Mouse (Mus musculus) heart, embryonic 11.5 days (tissue): ENCODE measurements around the gene Kyat1. TPM values are rescaled to one million over a fixed set of nuclear protein-coding genes. Genes with fewer than 3 reads are reported as not detected.
"Not testable (repeated sequence)": the region's sequence is repeated elsewhere in the genome, so short reads cannot be mapped to it uniquely, and the experiment has no call there.

Experiments
- ATAC-seq: fragments of 200-750 bp; cut with Nextera tagmentation; replicated peaks from 2 replicates; pipeline ENCODE4 v1.8.0; 2017; ENCODE audit warnings: moderate library complexity; ENCODE audit not compliant: insufficient number of reproducible peaks, low FRiP score, low TSS enrichment
- H3K27ac ChIP-seq: fragments of 300-500 bp; sonication (generic); 2 replicates; pipeline ENCODE4 v1.5.1; 2014; ENCODE audit warnings: mild to moderate bottlenecking, low read depth, low read length
- H3K27me3 ChIP-seq: fragments of 300-500 bp; sonication (generic); 2 replicates; pipeline ENCODE4 v1.6.1; 2014; ENCODE audit warnings: mild to moderate bottlenecking, low read length, mixed read lengths; ENCODE audit not compliant: control insufficient read depth, insufficient read depth
- H3K36me3 ChIP-seq: fragments of 300-500 bp; sonication (generic); 2 replicates; pipeline ENCODE4 v1.6.1; 2014; ENCODE audit warnings: mild to moderate bottlenecking, low read length, moderate library complexity, mixed read lengths; ENCODE audit not compliant: control insufficient read depth, insufficient read depth
- H3K4me1 ChIP-seq: fragments of 300-500 bp; sonication (generic); 2 replicates; pipeline ENCODE4 v1.6.1; 2014; ENCODE audit warnings: low read length; ENCODE audit not compliant: control insufficient read depth, insufficient read depth
- H3K4me2 ChIP-seq: fragments of 300-500 bp; sonication (generic); 2 replicates; pipeline ENCODE4 v1.6.1; 2014; ENCODE audit warnings: mild to moderate bottlenecking, moderate library complexity
- H3K4me3 ChIP-seq: fragments of 300-500 bp; sonication (generic); 2 replicates; pipeline ENCODE4 v1.5.1; 2014; ENCODE audit warnings: low read depth, low read length
- H3K9ac ChIP-seq: fragments of 300-500 bp; sonication (generic); 2 replicates; pipeline ENCODE4 v1.6.1; 2014; ENCODE audit warnings: mild to moderate bottlenecking, low read depth, low read length, moderate library complexity
- H3K9me3 ChIP-seq: fragments of 300-500 bp; sonication (generic); replicated peaks from 2 replicates; pipeline ENCODE4 v1.6.1; 2016; ENCODE audit warnings: low read length; ENCODE audit not compliant: control insufficient read depth
- WGBS: fragments of 180-500 bp; shearing (Covaris S2); extraction: QIAGEN DNeasy Blood & Tissue Kit; methylation state at CpG from one replicate; pipeline ENCODE4 v1.1.7; 2014; ENCODE audit not compliant: insufficient replicate concordance; 5-methylcytosine and 5-hydroxymethylcytosine counted together
- polyA plus RNA-seq: library from polyadenylated mRNA; unstranded; fragments of >200 nt; fragmentation: Nextera tagmentation; extraction: Ambion mirVana; gene quantifications from 2 replicates; pipeline ENCODE4 v1.2.1, GENCODE M21; 2014

Gene Kyat1
- polyA plus RNA-seq, 1 experiment from 2014 or later: 13.6 TPM

DNA sequence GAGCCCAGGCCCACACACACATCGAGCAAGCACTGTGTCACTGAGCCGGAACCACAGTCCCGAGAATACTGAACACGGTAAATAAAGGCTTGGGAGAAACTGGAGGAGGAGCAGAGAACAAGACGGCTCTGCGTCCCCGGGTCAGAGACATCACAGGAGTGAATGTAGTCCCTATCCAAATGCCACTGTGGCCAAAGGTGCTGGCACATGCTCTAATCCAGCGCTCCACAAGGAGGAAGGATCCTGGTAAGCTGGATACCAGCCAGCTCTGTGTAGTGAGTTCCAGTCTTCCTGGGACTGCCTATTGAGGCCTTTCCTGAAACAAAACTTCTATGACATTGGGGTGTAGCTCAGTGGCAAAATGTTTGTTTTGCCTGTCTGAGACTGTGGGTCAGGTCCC lies 53.0 kb downstream of the Kyat1 start:
- no peaks in the 10 kb centered on the region for H3K27me3 ChIP-seq
- H3K4me1 ChIP-seq: no peaks in the 10 kb centered on the region
- H3K9me3 ChIP-seq: no peaks in the 10 kb centered on the region
- H3K4me3 ChIP-seq: no peak overlapping the region
- H3K9ac ChIP-seq: no peak overlapping the region
- peaks cover 11% of the 10 kb centered on the region for H3K36me3 ChIP-seq
- no peak overlapping the region for H3K27ac ChIP-seq
- 79% methylated on average over 8 of the region's 8 CpGs for WGBS
- no peak for ATAC-seq
- H3K4me2 ChIP-seq: no peak overlapping the region

DNA sequence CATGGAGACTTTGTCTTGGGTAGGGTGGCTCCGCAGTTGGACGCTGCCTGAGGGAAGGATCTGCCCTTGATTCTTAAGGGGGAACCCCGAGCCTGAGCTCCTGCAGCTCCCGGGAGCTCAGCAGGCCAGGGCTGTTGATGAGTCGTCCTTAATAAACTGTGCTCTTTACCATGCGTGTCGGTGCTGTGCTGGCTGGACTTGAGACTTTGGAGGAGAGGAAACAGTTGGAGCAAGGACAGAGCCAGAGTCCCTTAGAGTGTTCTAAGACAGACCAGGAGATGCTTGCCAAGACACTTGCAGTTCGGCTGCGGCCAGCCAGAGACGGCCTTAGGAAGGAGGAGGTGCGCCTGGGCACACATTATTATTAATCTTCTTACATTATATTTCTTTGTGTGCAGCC lies 53.8 kb downstream of the Kyat1 start:
- peaks cover 18% of the 10 kb centered on the region for H3K36me3 ChIP-seq
- H3K9me3 ChIP-seq: no peaks in the 10 kb centered on the region
- H3K9ac ChIP-seq: no peak overlapping the region
- no peaks in the 10 kb centered on the region for H3K27me3 ChIP-seq
- no peak overlapping the region for H3K4me2 ChIP-seq
- ATAC-seq: no peak
- H3K4me3 ChIP-seq: no peak overlapping the region
- H3K4me1 ChIP-seq: no peaks in the 10 kb centered on the region
- no peak overlapping the region for H3K27ac ChIP-seq
- 88% methylated on average over 11 of the region's 11 CpGs for WGBS

DNA sequence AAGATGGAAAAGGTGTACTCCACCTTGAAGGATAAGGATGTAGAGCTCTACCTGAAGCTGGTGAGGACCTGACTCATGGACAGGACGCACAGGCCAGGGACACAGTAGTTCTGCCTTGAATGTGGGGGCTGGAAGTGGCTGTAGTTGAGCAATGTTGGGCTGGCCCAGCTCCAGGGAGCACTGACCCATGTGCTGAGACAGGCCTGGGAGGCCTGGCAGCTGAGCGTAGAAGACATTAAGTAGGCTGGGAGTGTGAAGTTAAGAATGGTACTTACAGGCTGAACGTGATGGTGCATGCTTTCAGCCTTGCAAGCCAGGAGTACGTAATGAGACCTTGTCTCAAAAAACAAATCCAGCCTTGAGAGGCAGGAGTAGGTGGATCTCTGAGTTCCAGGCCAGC lies 58.2 kb downstream of the Kyat1 start:
- Histone ChIP-seq H3K27ac (no peak overlapping the region), H3K4me3 (no peak overlapping the region), H3K27me3 (no peaks in the 10 kb centered on the region), H3K4me2 (no peak overlapping the region), H3K36me3 (peaks cover 31% of the 10 kb centered on the region), H3K4me1 (no peaks in the 10 kb centered on the region), H3K9me3 (no peaks in the 10 kb centered on the region), H3K9ac (no peak overlapping the region)
- WGBS: 91% methylated on average over 4 of the region's 4 CpGs
- ATAC-seq: no peak

DNA sequence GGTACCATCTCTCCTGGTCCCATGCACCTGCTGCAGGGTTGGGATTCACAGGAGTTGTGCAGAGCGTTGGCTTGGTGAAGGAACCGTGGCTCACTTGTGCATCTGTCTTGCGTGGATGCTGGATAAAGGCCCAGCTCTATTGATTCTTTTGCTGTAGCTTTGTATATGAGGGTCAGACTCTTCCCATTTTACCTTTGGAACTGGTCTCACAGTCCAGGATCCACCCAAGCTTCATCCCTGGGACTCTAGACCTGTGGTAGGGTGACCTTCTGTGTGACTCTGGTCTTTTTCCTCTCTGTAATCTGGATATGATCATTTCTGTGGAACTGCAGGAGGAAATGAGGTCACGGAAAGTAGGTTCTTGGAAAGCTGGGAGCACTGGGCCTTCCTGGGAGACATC lies 61.2 kb downstream of the Kyat1 start:
- Histone ChIP-seq H3K4me1 (no peaks in the 10 kb centered on the region), H3K9me3 (no peaks in the 10 kb centered on the region), H3K36me3 (peaks cover 33% of the 10 kb centered on the region), H3K4me2 (no peak overlapping the region), H3K4me3 (no peak overlapping the region), H3K27me3 (no peaks in the 10 kb centered on the region), H3K27ac (no peak overlapping the region), H3K9ac (no peak overlapping the region)
- no peak for ATAC-seq
- 93% methylated on average over 4 of the region's 4 CpGs for WGBS

DNA sequence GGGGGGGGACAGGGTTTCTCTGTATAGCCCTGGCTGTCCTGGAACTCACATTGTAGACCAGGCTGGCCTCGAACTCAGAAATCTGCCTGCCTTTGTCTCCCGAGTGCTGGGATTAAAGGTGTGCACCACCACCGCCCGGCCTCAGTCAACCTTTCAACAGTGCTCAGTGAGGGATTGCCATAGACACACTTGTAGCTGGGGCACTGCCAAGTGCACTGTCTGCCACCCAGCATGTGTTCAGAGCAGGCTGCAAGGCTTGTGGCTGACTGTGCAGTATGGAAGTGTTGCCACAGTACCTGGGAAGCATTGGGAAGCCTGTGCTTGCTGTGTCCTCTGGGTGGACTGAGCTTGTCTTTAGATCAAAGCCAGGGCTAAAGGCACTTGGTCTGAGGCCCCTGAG lies 65.6 kb downstream of the Kyat1 start:
- H3K4me1 ChIP-seq, H3K4me3 ChIP-seq, H3K9ac ChIP-seq, H3K27ac ChIP-seq, H3K4me2 ChIP-seq, H3K27me3 ChIP-seq, H3K9me3 ChIP-seq, ATAC-seq: not testable (repeated sequence)
- peaks cover 24% of the 10 kb centered on the region for H3K36me3 ChIP-seq
- WGBS: 86% methylated on average over 4 of the region's 4 CpGs

DNA sequence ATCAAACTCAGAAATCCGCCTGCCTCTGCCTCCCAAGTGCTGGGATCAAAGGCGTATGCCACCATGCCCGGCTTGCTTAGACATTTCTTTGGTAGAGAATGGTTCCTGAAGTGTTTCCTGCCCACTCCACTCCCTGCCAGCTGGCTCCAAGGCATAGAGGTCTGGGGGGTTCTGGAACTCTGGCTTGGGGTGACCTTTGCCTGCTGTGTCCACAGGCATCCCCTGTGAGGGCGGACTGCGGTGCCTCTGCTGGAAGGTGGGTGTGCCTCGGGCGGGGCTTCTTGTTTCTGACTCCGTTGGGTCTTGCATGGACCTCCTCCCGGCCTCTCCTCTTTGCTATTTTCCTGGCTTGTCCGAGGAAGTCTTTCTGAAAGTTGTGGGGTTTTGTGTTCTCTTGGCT lies 69.2 kb downstream of the Kyat1 start:
- 82% methylated on average over 10 of the region's 10 CpGs for WGBS
- Histone ChIP-seq H3K27ac (no peak overlapping the region), H3K27me3 (no peaks in the 10 kb centered on the region), H3K4me3 (no peak overlapping the region), H3K9me3 (no peaks in the 10 kb centered on the region), H3K4me1 (peaks cover 13% of the 10 kb centered on the region), H3K36me3 (peaks cover 15% of the 10 kb centered on the region), H3K4me2 (no peak overlapping the region), H3K9ac (no peak overlapping the region)
- ATAC-seq: no peak

Other genes with a start within 250 kb of the Kyat1 start
- 154 and 157 TPM in 2 replicates for gene Sptan1, start 240.3 kb downstream of the Kyat1 start, polyA plus RNA-seq
- 17.5 and 17.6 TPM in 2 replicates for gene Wdr34, start 157.0 kb downstream of the Kyat1 start, polyA plus RNA-seq
- gene Set, start 148.5 kb downstream of the Kyat1 start, polyA plus RNA-seq: 291 and 322 TPM in 2 replicates
- gene Pkn3, start 128.2 kb downstream of the Kyat1 start, polyA plus RNA-seq: 11.0 and 11.2 TPM in 2 replicates
- 56.3 and 59.1 TPM in 2 replicates for gene Zdhhc12, start 112.2 kb downstream of the Kyat1 start, polyA plus RNA-seq
- gene Zer1, start 81.3 kb downstream of the Kyat1 start, polyA plus RNA-seq: 5.4 and 7.1 TPM in 2 replicates
- 8.2 and 9.1 TPM in 2 replicates for gene Tbc1d13, start 72.1 kb downstream of the Kyat1 start, polyA plus RNA-seq
- 30.0 and 33.4 TPM in 2 replicates for gene Endog, start 34.4 kb downstream of the Kyat1 start, polyA plus RNA-seq
- gene Spout1, start 27.4 kb downstream of the Kyat1 start, polyA plus RNA-seq: 41.2 and 43.4 TPM in 2 replicates
- gene Lrrc8a, start 31.9 kb upstream of the Kyat1 start, polyA plus RNA-seq: 38.1 and 46.9 TPM in 2 replicates
- gene Gm28035, start 34.7 kb upstream of the Kyat1 start, polyA plus RNA-seq: 0.49 TPM in 1 of 2 replicates, not detected in the other
- gene Phyhd1, start 60.4 kb upstream of the Kyat1 start, polyA plus RNA-seq: 4.7 and 7.4 TPM in 2 replicates
- not detected in 2 replicates for gene Gm28038, start 75.2 kb upstream of the Kyat1 start, polyA plus RNA-seq
- 26.6 and 27.7 TPM in 2 replicates for gene Dolk, start 80.5 kb upstream of the Kyat1 start, polyA plus RNA-seq
- 34.2 and 37.4 TPM in 2 replicates for gene Nup188, start 80.5 kb upstream of the Kyat1 start, polyA plus RNA-seq
- 78.8 and 80.2 TPM in 2 replicates for gene Sh3glb2, start 153.5 kb upstream of the Kyat1 start, polyA plus RNA-seq
- gene Miga2, start 158.4 kb upstream of the Kyat1 start, polyA plus RNA-seq: 22.2 and 22.9 TPM in 2 replicates
- 19.5 and 21.3 TPM in 2 replicates for gene Dolpp1, start 186.4 kb upstream of the Kyat1 start, polyA plus RNA-seq
- gene Crat, start 210.0 kb upstream of the Kyat1 start, polyA plus RNA-seq: 61.5 and 66.0 TPM in 2 replicates
- 50.3 and 63.5 TPM in 2 replicates for gene Ptpa, start 210.2 kb upstream of the Kyat1 start, polyA plus RNA-seq